Mouse (Mus musculus) kidney, adult 2 months (tissue): ENCODE results near the gene Efcab5.

Experiments
- CTCF ChIP-seq: fragments of 200-500 bp; conservative IDR thresholded peaks from 2 replicates; pipeline ENCODE4 v1.5.1; 2011; ENCODE audit warnings: low read depth, mild to moderate bottlenecking, control low read depth, low read length, moderate library complexity, mixed read lengths; ENCODE audit not compliant: insufficient read depth, insufficient read length
- POLR2A ChIP-seq: fragments of 200-500 bp; IDR thresholded peaks from one replicate; pipeline ENCODE4 v1.6.1; 2011; ENCODE audit warnings: low read depth, low read length, control low read depth

DNA sequence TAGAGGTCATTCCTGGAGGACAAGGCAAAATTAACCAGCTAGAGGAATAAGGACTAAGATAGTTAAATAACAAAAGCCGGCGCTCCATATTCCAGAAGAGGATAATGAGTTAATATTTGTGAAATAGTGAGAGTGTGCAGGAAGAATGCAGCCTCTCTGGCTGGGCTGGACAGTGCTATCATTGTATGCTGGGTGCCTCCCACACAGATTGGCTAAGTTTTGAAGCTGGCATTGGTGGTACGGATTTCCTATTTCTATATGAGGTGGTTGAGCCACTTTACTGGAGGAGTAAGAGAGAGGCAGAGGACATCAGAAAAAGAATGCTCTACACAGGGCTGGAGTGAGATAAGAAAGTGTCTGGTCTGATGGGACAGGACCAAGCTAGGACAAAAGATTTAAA, 9.0 kb downstream of the Efcab5 start:
- no peak for TF ChIP-seq CTCF
- no peak for TF ChIP-seq POLR2A
